Mouse (Mus musculus): ENCODE data around the gene Spns2. TPM values are rescaled to one million over a fixed set of nuclear protein-coding genes. Genes with fewer than 3 reads are reported as not detected.

The Spns2 gene
- total RNA-seq, 2 experiments from 2014 or later = 2.2 to 3.4 TPM

DNA sequence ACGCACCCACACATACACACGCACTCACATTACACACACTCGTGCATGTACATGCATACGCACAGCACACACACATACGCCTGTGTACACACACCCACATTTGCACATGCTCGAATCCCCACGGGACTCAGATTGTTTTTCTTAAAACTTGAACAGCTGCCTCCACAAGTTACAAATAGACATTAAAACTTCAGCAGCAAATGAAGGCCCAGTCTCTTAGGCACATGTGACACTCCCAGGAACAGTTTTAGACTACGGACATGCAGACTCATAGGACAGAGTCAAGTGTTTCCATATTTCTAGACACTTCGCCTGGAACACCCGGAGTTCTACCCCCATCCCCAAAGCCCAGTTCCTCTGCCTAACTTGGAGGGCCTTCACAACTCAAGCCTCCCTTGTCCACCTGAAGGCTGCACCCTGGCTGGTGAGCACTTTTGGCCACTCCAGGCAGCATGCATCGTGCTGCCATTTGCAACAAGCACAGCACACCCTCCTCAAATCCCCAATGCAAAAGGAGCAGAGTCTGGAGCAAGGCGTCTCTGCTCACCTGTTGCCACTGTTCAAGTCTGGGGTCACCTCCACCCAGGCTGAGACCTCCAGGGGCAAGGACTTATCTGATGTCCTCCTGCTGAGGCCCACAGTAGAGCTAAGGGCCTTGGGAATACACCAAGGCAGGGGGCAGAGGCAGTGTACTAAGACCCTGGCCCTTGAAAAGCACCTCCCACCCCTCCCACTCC, 79.9 kb downstream of the Spns2 start:
- DNase-seq = no peak

DNA sequence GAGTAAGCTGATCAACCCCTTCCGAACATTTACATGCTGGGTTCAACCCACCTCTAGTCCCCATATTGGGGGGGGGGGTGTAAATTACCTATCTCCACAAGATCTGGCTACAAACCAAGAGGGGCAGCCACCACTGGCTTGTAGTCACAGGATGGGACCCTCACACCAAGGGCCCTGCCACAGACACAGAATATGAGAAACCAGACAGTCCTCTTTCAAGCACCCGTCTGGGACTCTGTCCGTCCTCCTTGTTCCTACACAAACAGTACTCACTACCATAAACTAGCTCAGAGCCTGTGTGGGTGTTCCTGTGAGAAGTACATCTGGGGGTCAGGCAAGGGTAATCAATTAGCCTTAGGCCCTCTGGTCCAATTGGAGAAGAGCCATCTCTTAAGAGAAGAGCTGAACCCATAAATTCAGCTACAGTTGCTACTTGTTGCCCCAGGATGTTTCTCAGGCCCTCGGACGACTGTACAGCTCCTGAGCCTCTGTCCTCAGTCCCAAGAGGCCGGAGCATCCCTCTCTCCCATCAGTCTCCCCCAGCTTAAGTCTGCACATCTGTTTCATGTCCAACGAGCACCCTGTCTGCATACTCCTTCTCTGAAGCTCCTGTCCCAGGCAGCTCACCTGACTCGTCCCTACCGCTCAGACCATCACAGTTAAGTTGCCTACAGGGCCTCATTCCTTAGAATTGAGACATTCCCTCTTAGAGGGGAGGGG, 81.1 kb downstream of the Spns2 start:
- DNase-seq = no peak

DNA sequence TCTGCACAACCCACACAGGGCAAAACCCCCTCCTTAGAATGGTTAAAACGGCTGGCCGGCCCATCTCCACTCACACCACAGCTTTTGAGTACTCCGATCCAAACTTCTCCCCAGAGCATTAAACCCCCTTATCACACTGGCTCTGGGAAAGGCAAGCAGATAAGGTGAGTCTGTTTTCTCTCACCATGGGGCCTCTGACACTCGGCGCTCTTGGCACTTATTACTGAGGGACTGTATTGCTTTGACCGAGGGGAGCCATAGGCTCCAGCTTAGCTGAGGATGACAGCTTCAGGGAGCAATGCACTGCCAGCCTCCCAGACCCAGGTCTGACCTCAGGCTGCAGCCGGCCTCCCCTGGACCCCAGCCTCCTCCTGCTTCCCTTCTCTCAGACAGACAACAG, 82.1 kb downstream of the Spns2 start:
- no peak for DNase-seq

DNA sequence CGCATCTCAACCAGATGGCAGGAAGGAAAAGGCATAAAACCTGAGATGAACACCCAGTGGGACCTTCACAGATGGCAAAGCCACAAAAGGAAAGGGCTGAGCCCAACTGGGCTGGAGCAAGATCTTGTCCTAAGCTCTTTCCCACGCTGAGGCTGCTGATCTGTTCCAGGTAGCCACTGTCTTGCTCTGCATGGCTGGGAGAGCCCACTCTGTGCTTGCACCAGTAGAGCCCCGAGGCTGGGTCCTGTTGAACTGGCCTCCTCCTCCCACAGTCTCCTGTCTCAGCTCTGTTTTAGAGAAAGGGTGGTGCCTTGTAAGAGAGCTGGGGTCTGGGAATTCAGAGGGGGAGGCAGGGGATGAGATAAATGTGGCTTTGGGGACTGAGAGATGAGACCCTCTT, 82.6 kb downstream of the Spns2 start:
- no peak for DNase-seq

DNA sequence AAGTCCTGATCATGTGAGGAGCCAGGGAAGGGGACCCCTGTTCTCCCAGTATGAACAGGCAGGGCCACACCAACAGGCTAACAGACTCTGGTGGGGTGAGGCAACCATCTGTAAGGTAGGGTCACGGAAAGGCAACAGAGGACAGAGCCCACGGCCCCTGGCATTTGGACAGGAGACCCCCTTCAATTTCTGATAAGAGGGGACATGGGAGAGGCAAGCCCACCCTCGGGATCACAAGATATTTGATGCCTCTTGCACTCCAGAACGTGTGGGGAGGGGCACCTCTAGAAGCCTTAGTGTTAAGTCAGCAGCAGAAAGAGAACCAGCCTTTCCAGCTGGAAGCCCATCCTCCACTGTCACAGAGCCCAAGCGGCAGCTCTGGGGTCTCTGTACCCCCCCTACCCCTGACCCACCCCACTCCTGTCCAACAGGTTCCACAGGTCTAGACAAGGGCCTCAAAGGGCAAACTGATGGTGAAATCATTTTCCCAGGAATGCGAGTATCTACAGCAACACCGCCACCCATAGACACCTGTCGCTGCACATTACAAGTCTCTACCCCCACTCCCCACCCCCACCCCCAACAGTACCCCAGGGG, 83.5 kb downstream of the Spns2 start:
- no peak for DNase-seq

DNA sequence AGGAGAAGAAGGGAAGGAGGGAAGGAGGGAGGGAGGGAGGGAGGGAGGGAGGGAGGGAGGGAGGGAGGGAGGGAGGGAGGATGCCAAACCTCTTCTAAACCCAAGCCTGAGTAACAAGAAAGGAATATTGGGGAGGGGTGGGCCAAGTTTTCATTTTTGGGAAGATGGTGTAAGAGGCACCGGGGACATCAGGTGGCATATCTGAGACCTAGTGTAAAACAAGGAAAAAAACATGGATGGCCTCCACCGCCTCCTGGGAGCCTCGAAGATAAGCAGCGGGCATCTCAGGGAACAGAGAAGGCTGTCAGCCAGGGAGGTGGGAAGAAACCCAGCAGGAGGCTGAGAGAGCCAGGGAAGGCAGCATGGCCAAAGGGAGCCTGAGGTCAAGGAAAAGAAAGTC, 84.2 kb downstream of the Spns2 start:
- no peak for DNase-seq

DNA sequence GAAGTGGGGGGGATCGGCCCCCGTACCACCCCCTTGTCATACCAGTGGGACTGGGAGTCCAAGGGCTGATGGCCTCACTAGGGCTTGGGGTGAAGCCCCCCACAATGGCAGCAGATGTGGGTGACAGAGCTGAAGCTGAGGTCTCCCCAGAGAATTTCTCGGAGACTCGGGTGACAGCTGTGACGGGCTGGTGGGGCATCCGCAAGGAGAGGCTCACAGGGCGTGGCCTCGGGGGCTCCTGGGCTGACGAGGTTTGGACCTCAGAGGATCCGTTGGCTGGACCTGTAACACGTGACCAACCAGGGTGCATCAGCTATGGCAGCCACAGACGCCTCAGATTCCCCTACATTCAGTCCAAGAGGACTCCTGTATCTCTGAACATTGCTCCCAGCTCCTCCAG, 86.7 kb downstream of the Spns2 start:
- DNase-seq = no peak

DNA sequence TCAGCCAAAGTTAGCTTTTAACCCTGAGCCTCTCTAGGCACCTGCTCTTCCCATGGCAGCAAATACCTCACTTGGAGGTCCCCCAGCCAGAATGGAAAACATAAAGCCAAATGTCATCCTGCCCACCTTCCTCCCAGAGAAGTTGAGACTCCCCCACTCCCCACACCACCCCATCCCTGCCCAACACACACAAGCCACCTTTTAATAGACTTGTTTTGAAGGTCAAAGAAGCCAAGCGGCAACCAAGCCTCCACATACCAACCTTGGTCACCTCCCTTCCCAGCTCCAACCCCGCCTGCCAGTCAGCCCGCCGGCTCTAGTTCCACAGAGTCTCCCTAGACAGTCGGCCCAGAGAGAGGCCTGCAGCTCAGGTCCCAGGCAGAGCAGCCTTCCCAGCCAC, 87.7 kb downstream of the Spns2 start:
- no peak for DNase-seq

Other genes starting within 250 kb of the Spns2 start
- under 1 TPM; 0.07 to 0.17 TPM for gene Slc13a5, start 222.7 kb downstream of the Spns2 start, total RNA-seq (2021)
- 10 to 100 TPM; 30.0 to 33.3 TPM for gene Xaf1, start 188.3 kb downstream of the Spns2 start, total RNA-seq (2021)
- not detected for gene Fbxo39, start 175.5 kb downstream of the Spns2 start, total RNA-seq (2021)
- gene Tekt1, start 127.5 kb downstream of the Spns2 start, total RNA-seq (2021) = under 1 TPM; 0.26 to 0.40 TPM
- 1 to 10 TPM; 1.7 to 2.4 TPM for gene Smtnl2, start 78.2 kb downstream of the Spns2 start, total RNA-seq (2021)
- gene Ggt6, start 54.4 kb downstream of the Spns2 start, total RNA-seq (2021) = 1 to 10 TPM in 1 of 2 experiments, under 1 TPM in 1; 0.79 to 5.3 TPM
- 100 to 1,000 TPM in 1 of 2 experiments, 10 to 100 TPM in 1; 86.3 to 101 TPM for gene Mybbp1a, start 48.5 kb downstream of the Spns2 start, total RNA-seq (2021)
- gene Spns3, start 60.6 kb upstream of the Spns2 start, total RNA-seq (2021) = under 1 TPM; 0.13 to 0.23 TPM
- gene Ube2g1, start 117.4 kb upstream of the Spns2 start, total RNA-seq (2021) = 10 to 100 TPM; 42.6 to 48.7 TPM
- gene Ankfy1, start 200.1 kb upstream of the Spns2 start, total RNA-seq (2021) = 10 to 100 TPM; 41.4 to 43.7 TPM

Data from adrenal gland, postnatal 36 days (tissue).